Mouse (Mus musculus) lung, embryonic 15.5 days (tissue): ENCODE results near the gene Erich2. TPM values are rescaled to one million over a fixed set of nuclear protein-coding genes. Genes with fewer than 3 reads are reported as not detected.
"Not testable (repeated sequence)": the region's sequence is repeated elsewhere in the genome, so short reads cannot be mapped to it uniquely, and the experiment has no call there.

ENCODE experiments used
- ATAC-seq: fragments of 200-750 bp; cut with Nextera tagmentation; 2 replicates; pipeline ENCODE4 v1.8.0; 2017; ENCODE audit warnings: moderate number of reproducible peaks, borderline replicate concordance; ENCODE audit not compliant: low FRiP score, low TSS enrichment; ENCODE audit errors: extremely low read depth
- H3K27ac ChIP-seq: fragments of 300-500 bp; sonication (generic); 2 replicates; pipeline ENCODE4 v1.5.1; 2015; ENCODE audit warnings: moderate library complexity, mild to moderate bottlenecking, inconsistent platforms
- H3K27me3 ChIP-seq: fragments of 300-500 bp; sonication (generic); 2 replicates; pipeline ENCODE4 v1.6.1; 2015; ENCODE audit warnings: inconsistent platforms
- H3K36me3 ChIP-seq: fragments of 300-500 bp; sonication (generic); 2 replicates; pipeline ENCODE4 v1.6.1; 2015; ENCODE audit warnings: inconsistent platforms
- H3K4me1 ChIP-seq: fragments of 300-500 bp; sonication (generic); 2 replicates; pipeline ENCODE4 v1.6.1; 2015; ENCODE audit warnings: inconsistent platforms
- H3K4me2 ChIP-seq: fragments of 300-500 bp; sonication (generic); 2 replicates; pipeline ENCODE4 v1.6.1; 2015; ENCODE audit warnings: inconsistent platforms, mild to moderate bottlenecking, moderate library complexity
- H3K4me3 ChIP-seq: fragments of 300-500 bp; sonication (generic); 2 replicates; pipeline ENCODE4 v1.5.1; 2015; ENCODE audit warnings: mild to moderate bottlenecking, inconsistent platforms
- H3K9ac ChIP-seq: fragments of 300-500 bp; sonication (generic); 2 replicates; pipeline ENCODE4 v1.6.1; 2015; ENCODE audit warnings: inconsistent platforms
- H3K9me3 ChIP-seq: fragments of 300-500 bp; sonication (generic); 2 replicates; pipeline ENCODE4 v1.6.1; 2016; ENCODE audit warnings: inconsistent platforms
- WGBS: fragments of 180-500 bp; shearing (Covaris S2); methylation state at CpG from one replicate; pipeline ENCODE4 v1.1.7; 2015; 5-methylcytosine and 5-hydroxymethylcytosine counted together
- polyA plus RNA-seq: library from polyadenylated mRNA; unstranded; fragments of >200 nt; fragmentation: Nextera tagmentation; extraction: Ambion mirVana; gene quantifications from 2 replicates; pipeline ENCODE4 v1.2.1, GENCODE M21; 2015

The Erich2 gene
- 6.9 and 7.6 TPM in 2 replicates for polyA plus RNA-seq

DNA sequence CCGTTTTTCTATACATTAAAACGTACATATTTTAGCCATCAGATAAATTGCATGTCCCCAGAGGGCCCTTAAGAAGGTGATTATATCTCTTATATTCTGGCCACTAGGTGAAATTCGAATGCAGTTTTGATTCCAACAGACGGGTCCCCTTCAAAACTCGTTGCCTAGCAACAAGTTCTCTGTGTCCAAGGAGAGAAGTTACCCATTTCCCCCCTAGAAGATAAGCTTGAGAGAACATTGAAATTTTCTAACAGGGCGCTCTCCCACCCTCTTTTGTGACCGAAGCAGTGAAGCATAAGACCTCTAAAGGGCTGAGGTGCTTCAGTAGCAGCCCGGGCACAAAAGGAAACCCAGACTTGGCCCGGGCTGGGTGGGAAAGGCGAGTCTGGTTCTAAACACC is at the start of gene Erich2:
Gene Erich2, plus strand, starts transcription at position 324 of the 400 bp plus-strand sequence.
- WGBS = 10% methylated on average over 10 of the region's 10 CpGs
- H3K4me3 ChIP-seq = peak within 1 kb of the TSS; percentile 57
- no peaks in the 10 kb centered on the region for H3K27me3 ChIP-seq
- H3K27ac ChIP-seq = peak within 1 kb of the TSS; percentile 80
- H3K9ac ChIP-seq = peak within 1 kb of the TSS; percentile 60
- H3K9me3 ChIP-seq = no peaks in the 10 kb centered on the region
- no peaks in the 10 kb centered on the region for H3K36me3 ChIP-seq
- peak within 1 kb of the TSS; percentile 81 for H3K4me2 ChIP-seq
- ATAC-seq = peak; percentile 2; the same call in 1 of the 2 replicates
- peaks cover 47% of the 10 kb centered on the region for H3K4me1 ChIP-seq

- no peaks in the 10 kb centered on the region for H3K9me3 ChIP-seq
- ATAC-seq = no peak
- H3K27ac ChIP-seq = no peak overlapping the region
- WGBS = 91% methylated on average over 1 of the region's 1 CpGs
- no peaks in the 10 kb centered on the region for H3K27me3 ChIP-seq
- H3K4me3 ChIP-seq = no peak overlapping the region
- H3K4me1 ChIP-seq = no peaks in the 10 kb centered on the region
- no peak overlapping the region for H3K9ac ChIP-seq
- no peak overlapping the region for H3K4me2 ChIP-seq
- no peaks in the 10 kb centered on the region for H3K36me3 ChIP-seq
These were observed 45.0 kb upstream of the Erich2 start for GRCm38 (mm10) chr2:70463606-70464005.

DNA sequence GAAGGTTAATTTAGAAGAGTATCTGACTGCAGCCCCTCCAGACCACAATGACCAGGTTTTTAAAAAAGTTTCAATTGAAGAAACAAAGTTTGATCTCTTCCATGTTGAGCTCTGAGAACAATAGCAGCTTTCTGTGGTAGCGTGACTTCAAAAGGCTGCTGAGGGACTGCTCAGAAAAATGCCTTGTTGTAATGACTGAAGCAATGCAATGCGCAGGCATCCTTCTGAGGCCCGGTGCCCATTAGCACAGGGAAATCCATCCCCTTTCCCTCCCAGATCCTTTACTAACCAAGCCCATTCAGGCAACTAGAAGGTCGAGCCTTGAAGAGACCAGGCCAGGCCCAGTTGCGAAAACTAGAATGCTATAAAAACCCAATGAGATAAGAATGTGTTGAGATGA is 37.5 kb upstream of the Erich2 start:
- Histone ChIP-seq H3K27me3 (peaks cover 35% of the 10 kb centered on the region), H3K27ac (no peak overlapping the region), H3K4me1 (peaks cover 31% of the 10 kb centered on the region), H3K36me3 (no peaks in the 10 kb centered on the region), H3K4me3 (no peak overlapping the region), H3K9ac (no peak overlapping the region), H3K4me2 (0 out of 2 replicates have a peak overlapping the region, but pooled peaks have one; percentile 86), H3K9me3 (no peaks in the 10 kb centered on the region)
- no peak for ATAC-seq
- 35% methylated on average over 5 of the region's 5 CpGs for WGBS

GRCm38 (mm10) chr2:70471861-70472620 is 36.6 kb upstream of the Erich2 start:
- Histone ChIP-seq H3K4me3 (peak overlapping the region; percentile 44), H3K9me3 (no peaks in the 10 kb centered on the region), H3K9ac (peak overlapping the region; percentile 43), H3K4me2 (peak overlapping the region; percentile 86), H3K4me1 (peaks cover 40% of the 10 kb centered on the region), H3K27ac (peak overlapping the region; percentile 9; the same call in 1 of the 2 replicates), H3K27me3 (peaks cover 44% of the 10 kb centered on the region), H3K36me3 (no peaks in the 10 kb centered on the region)
- WGBS = under 1% methylated on average over 48 of the region's 48 CpGs
- no peak for ATAC-seq

- no peaks in the 10 kb centered on the region for H3K9me3 ChIP-seq
- H3K27ac ChIP-seq = 0 out of 2 replicates have a peak overlapping the region, but pooled peaks have one; percentile 12
- H3K4me2 ChIP-seq = peak overlapping the region; percentile 3; the same call in 1 of the 2 replicates
- 39% methylated on average over 13 of the region's 13 CpGs for WGBS
- no peak overlapping the region for H3K9ac ChIP-seq
- H3K4me3 ChIP-seq = no peak overlapping the region
- no peaks in the 10 kb centered on the region for H3K27me3 ChIP-seq
- no peak for ATAC-seq
- no peaks in the 10 kb centered on the region for H3K36me3 ChIP-seq
- H3K4me1 ChIP-seq = no peaks in the 10 kb centered on the region
These were observed 10.8 kb upstream of the Erich2 start for GRCm38 (mm10) chr2:70497715-70498318.

DNA sequence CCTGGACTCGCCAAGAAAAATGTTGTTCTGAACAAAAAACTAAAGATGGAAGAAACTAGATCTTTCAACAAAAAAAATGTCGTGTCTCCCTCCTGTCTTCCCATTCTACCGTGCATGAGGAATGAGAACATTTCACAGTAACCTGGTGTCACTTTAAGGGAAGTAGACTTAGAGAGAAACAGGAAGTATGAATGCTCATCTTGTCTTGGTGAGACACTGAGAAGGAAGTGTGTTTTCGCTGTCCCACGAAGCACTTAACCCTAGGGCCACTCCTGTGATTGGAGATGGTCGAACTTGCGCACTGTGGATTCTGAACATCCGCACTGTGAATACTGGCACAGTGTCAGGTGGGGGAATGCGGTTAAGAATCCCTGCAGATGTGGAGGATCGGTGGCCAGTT is 5.2 kb upstream of the Erich2 start:
- Histone ChIP-seq H3K27me3 (no peaks in the 10 kb centered on the region), H3K4me3 (no peak overlapping the region), H3K4me2 (no peak overlapping the region), H3K27ac (no peak overlapping the region), H3K36me3 (no peaks in the 10 kb centered on the region), H3K4me1 (peaks cover 38% of the 10 kb centered on the region), H3K9me3 (no peaks in the 10 kb centered on the region), H3K9ac (no peak overlapping the region)
- 77% methylated on average over 10 of the region's 10 CpGs for WGBS
- no peak for ATAC-seq

- WGBS = 2% methylated on average over 1 of the region's 1 CpGs
- H3K4me2 ChIP-seq = peak overlapping the region; percentile 28
These were observed 3.4 kb upstream of the Erich2 start for GRCm38 (mm10) chr2:70505229-70505628.

DNA sequence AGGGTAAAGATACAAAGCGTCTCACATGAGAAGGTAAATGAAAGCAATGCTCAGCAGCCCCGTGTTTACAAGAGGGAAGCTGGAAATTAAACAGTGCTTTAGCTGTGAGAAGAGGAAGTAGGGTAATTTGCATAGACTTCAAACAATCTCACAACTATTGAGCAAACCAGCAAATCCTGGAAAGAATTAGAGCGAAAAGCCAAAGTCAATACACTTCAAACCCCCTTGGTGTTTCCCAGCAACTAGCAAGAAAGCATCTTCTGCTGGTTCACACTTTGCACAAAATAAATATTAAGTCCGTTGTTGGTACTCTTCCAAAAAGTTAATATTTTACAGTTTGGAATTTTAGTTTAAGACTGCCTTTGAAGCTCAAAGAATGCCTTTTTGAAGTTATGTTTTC is 2.7 kb upstream of the Erich2 start:
- Histone ChIP-seq H3K36me3 (no peaks in the 10 kb centered on the region), H3K27ac (peak overlapping the region; percentile 90), H3K9me3 (no peaks in the 10 kb centered on the region), H3K4me1 (peaks cover 47% of the 10 kb centered on the region), H3K4me3 (no peak overlapping the region), H3K4me2 (peak overlapping the region; percentile 37), H3K9ac (no peak overlapping the region), H3K27me3 (no peaks in the 10 kb centered on the region)
- ATAC-seq = peak; percentile 12; the same call in 1 of the 2 replicates
- WGBS = 10% methylated on average over 4 of the region's 4 CpGs

More at GRCm38 (mm10) chr2:70505229-70505628, 3.4 kb upstream of the Erich2 start:
- peak overlapping the region; percentile 90 for H3K27ac ChIP-seq
- H3K4me1 ChIP-seq = peaks cover 47% of the 10 kb centered on the region
- no peak for ATAC-seq
- no peaks in the 10 kb centered on the region for H3K27me3 ChIP-seq
- H3K9ac ChIP-seq = no peak overlapping the region
- no peaks in the 10 kb centered on the region for H3K36me3 ChIP-seq
- no peaks in the 10 kb centered on the region for H3K9me3 ChIP-seq
- H3K4me3 ChIP-seq = no peak overlapping the region

GRCm38 (mm10) chr2:70506372-70506771 is 2.2 kb upstream of the Erich2 start:
- Histone ChIP-seq H3K9me3 (no peaks in the 10 kb centered on the region), H3K36me3 (no peaks in the 10 kb centered on the region), H3K4me1 (peaks cover 47% of the 10 kb centered on the region), H3K27ac (peak overlapping the region; percentile 90), H3K27me3 (no peaks in the 10 kb centered on the region), H3K9ac (no peak overlapping the region), H3K4me3 (no peak overlapping the region), H3K4me2 (peak overlapping the region; percentile 37; the same call in 1 of the 2 replicates)
- no peak for ATAC-seq
- 23% methylated on average over 2 of the region's 2 CpGs for WGBS

GRCm38 (mm10) chr2:70509021-70509632 is 508 bp downstream of the Erich2 start:
- Histone ChIP-seq H3K4me1 (peaks cover 47% of the 10 kb centered on the region), H3K36me3 (no peaks in the 10 kb centered on the region), H3K27me3 (no peaks in the 10 kb centered on the region), H3K9ac (peak overlapping the region; percentile 60), H3K27ac (peak overlapping the region; percentile 80), H3K4me2 (peak overlapping the region; percentile 81), H3K4me3 (peak overlapping the region; percentile 57), H3K9me3 (no peaks in the 10 kb centered on the region)
- ATAC-seq = peak; percentile 97
- under 1% methylated on average over 53 of the region's 56 CpGs for WGBS

DNA sequence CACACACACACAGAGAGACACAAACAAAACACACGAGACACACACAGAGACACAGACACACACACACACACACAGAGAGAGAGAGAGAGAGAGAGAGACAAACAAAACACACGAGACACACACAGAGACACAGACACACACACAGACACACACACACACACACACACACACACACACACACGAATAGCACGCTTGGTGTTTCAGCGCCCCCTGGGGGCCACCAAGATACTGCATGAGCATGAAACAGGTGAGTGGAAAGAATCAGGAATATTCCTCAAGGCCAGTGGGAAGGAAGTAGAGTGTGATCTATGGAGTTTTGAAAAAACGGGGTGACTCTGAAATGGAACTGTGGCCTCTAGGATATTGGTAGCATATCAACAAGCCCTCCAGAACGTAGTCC is 29.7 kb downstream of the Erich2 start:
- not testable (repeated sequence) for H3K36me3 ChIP-seq, H3K4me1 ChIP-seq, H3K27ac ChIP-seq, H3K9ac ChIP-seq, H3K9me3 ChIP-seq, H3K27me3 ChIP-seq, ATAC-seq, H3K4me3 ChIP-seq, H3K4me2 ChIP-seq
- WGBS = 43% methylated on average over 7 of the region's 7 CpGs

- no peak overlapping the region for H3K4me2 ChIP-seq
- 44% methylated on average over 6 of the region's 6 CpGs for WGBS
- H3K9ac ChIP-seq = no peak overlapping the region
- no peaks in the 10 kb centered on the region for H3K36me3 ChIP-seq
- ATAC-seq = no peak
- H3K27me3 ChIP-seq = no peaks in the 10 kb centered on the region
- H3K27ac ChIP-seq = no peak overlapping the region
- no peaks in the 10 kb centered on the region for H3K4me1 ChIP-seq
- no peaks in the 10 kb centered on the region for H3K9me3 ChIP-seq
- H3K4me3 ChIP-seq = no peak overlapping the region
These were observed 42.1 kb downstream of the Erich2 start for GRCm38 (mm10) chr2:70550671-70551070.
